Mouse (Mus musculus) megakaryocyte-erythroid progenitor cell, adult 5-6 weeks (primary cell): ENCODE results near the gene Tcp1. TPM values are rescaled to one million over a fixed set of nuclear protein-coding genes. Genes with fewer than 3 reads are reported as not detected.
"Not testable (repeated sequence)": the region's sequence is repeated elsewhere in the genome, so short reads cannot be mapped to it uniquely, and the experiment has no call there.

Source experiments
- ATAC-seq: replicated peaks from 2 replicates; pipeline ENCODE4 v1.8.0; 2016; ENCODE audit warnings: mild to moderate bottlenecking, inconsistent platforms; ENCODE audit not compliant: severe bottlenecking, poor library complexity, low FRiP score, low TSS enrichment
- total RNA-seq, 2 experiments: library from RNA; stranded (forward) in 1 of 2; stranded (reverse) in 1 of 2; fragments of 200-1000, 215-1000 nt in 1 of 2; fragments of >200 nt in 1 of 2; fragmentation: Nextera tagmentation in 1 of 2; gene quantifications; 2 replicates each; pipeline ENCODE4 v1.2.3; 2014 to 2017

Gene Tcp1
- total RNA-seq, 2 experiments from 2014 or later, result 497 to 1,112 TPM

DNA sequence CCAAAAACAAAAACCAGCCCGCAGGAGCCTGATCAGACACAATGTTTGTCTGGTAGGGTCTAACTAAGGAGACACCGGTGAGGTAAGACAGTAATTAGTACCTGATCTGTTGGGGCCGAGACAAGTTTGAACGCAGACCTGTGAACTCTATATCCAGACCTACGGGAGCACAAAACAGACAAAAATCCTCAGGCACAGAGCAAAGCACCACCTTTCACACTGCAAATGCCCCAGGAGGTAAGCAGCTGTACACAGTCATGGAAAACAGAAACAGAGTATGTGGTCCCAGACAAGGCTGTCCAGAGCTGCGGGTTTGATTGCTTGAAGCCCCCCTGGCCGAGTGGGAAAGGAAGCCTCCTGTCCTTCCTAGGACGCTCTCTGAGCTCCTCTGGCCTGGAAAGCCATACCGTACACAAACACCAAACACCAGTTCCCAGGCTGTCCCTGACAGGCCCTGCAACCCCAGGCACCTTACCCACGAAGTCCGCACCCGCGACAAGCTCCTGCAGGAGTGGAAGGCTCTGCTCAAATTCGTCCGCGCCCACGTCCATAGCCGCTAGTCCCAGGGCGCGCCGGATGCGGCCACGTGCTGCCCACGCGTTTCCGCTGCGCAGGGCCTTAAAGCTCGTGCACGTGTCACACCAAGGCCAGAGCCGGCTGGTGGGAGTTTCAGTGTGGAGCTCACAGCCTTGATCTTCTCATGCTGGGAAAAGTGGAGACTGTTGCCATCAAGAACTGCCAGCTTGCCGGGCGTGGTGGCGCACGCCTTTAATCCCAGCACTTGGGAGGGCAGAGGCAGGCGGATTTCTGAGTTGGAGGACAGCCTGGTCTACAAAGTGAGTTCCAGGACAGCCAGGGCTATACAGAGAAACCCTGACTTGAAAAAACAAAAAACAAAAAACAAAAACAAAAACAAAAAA lies 5.9 kb upstream of the Tcp1 start, which contains the start of gene Pnldc1:
Gene Pnldc1, minus strand, starts transcription at position 870 of the 920 bp plus-strand sequence.
- no peak for ATAC-seq

GRCm38 (mm10) chr17:12910391-12910790 lies 5.1 kb upstream of the Tcp1 start:
- no peak for ATAC-seq

- peak; percentile 96 for ATAC-seq
Observed at GRCm38 (mm10) chr17:12915881-12916583, 531 bp downstream of the Tcp1 start, which contains the start of gene Mrpl18. Gene Mrpl18, minus strand, starts transcription at chr17:12916345.

DNA sequence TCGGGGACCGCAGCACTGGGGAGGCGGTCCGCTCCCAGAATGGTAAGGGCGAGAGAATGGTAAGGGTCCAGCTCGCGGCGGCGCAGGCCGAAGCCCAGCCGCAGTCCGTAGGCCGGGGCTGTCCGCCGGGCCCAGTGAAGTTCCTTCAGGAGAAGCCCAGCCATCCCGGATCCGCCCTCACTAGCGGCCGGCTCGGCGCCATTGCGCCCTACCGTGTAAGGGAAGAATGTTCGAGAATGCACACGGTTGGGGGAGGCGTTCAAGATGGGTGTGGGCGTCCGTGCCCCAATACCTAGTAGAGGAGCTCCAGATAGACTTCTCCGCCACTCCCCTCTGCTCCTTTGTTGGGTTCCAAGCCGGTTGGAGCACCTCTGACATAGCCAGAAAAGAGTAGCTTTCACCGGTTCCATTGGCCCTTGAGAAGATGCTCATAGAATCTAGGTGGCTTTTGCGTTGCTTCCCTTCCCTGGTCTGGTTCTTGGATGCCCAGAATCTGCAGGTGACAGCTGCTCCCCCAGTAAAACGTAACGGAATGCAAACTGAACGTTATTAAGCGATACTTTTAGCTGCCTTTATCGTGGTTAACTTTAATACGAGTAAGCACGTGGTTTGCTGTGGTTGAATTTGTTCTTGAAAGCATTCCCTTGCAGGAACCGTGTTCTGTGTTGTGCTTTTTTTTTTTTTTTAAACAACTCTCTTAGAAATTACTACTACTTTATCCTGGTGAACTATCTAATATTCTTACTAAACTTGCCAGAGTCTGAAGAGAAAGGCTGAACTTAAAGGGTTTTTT lies 1.3 kb downstream of the Tcp1 start:
- ATAC-seq, result peak; percentile 65

DNA sequence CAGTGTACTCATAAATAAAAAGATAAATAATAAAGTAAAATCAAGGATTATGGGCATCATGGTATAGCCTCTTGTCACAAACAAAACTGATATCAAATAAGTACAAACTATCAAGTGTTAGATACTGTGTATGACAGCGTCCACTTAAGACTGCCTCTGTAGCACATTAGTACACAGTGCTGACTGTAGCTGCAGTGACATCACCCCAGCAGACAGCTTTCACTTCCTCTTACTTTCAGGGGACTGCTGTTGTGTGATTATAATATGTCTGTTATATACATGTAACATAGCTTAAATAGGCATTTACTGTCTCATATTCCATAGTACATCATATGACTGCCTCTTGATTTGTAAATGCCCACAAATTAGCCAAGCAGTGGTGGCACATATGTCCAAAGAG lies 5.6 kb downstream of the Tcp1 start:
- no peak for ATAC-seq

- ATAC-seq, result no peak
Observed at GRCm38 (mm10) chr17:12925001-12925400, 9.5 kb downstream of the Tcp1 start.

GRCm38 (mm10) chr17:12925703-12926180 lies 10.2 kb downstream of the Tcp1 start:
- no peak for ATAC-seq

DNA sequence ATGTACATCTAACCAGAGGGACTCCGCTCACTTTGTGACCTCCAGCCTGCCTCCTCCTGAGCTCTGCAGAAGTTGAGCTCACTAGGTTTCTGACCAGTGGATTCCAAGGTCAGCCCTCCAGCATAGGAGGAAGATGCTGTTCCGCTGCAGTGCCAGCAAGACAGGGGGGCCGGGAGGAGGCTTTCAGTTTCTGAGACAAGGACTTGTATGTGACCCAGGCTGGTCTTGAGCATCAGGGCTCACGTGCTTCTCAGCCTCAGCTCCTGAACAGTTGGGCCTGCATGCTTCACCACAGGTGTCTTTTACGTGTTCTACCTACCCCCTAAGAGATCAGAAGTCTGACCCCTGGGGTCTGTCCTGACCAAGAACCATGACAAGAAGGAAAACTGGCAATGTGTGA lies 16.1 kb downstream of the Tcp1 start:
- ATAC-seq, result not testable (repeated sequence)

DNA sequence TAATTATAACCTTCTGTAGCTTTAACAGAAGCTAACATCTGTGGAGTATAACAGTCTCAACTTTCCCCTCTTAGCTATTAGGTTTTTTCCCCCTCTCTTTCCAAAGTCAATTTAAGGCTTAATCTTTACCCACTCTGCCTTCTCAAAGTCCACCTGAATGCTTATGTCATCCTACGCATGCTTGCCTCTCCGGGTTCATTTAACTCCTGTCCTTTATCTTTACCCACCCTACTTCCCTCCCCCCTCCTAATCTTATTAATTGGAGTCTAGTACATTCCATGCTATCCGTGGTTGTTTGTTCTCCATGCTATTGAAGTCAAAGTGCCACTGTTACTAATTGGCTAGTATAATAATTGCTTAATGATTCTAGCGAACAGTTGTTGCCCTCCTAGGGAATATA lies 20.2 kb downstream of the Tcp1 start:
- ATAC-seq, result no peak

- no peak for ATAC-seq
Observed at GRCm38 (mm10) chr17:12937412-12937970, 22.0 kb downstream of the Tcp1 start.

GRCm38 (mm10) chr17:12938077-12938476 lies 22.6 kb downstream of the Tcp1 start:
- no peak for ATAC-seq

GRCm38 (mm10) chr17:12939377-12940148 lies 24.1 kb downstream of the Tcp1 start:
- ATAC-seq, result peak; percentile 45

DNA sequence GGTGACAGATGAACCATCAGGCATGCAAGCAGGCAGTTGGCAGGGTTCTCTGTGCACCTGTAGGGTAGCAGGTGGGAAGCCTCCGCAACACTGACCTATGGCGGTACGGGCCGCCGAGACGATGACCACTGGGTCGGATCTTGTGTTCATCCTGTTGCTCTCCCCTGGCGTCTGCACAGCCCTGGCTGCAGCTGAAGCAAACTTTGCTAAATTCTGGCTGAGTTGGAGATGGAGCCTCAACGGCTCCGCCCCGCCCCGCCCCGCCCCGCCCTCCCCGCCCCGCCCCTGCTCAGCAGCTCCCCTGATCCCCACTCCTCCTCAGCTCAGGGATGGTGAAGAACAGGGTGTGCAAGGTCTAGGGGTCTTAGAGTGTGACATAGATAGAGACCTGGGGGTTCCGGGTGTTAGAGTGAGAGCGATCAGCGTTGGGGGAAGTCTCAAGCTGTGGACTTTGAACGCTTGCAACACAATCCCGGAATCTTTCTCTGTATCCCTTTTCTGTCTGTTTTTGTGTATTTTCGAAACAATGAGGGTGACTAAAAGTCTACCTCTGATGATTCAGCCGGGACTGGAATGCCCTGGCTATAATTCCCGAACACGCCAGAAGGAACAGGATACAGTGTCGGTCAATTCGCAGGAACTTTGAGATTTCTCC lies 24.8 kb downstream of the Tcp1 start, which contains the start of gene Acat3:
Gene Acat3, minus strand, starts transcription at position 450 of the 655 bp plus-strand sequence.
- ATAC-seq, result peak; percentile 56

DNA sequence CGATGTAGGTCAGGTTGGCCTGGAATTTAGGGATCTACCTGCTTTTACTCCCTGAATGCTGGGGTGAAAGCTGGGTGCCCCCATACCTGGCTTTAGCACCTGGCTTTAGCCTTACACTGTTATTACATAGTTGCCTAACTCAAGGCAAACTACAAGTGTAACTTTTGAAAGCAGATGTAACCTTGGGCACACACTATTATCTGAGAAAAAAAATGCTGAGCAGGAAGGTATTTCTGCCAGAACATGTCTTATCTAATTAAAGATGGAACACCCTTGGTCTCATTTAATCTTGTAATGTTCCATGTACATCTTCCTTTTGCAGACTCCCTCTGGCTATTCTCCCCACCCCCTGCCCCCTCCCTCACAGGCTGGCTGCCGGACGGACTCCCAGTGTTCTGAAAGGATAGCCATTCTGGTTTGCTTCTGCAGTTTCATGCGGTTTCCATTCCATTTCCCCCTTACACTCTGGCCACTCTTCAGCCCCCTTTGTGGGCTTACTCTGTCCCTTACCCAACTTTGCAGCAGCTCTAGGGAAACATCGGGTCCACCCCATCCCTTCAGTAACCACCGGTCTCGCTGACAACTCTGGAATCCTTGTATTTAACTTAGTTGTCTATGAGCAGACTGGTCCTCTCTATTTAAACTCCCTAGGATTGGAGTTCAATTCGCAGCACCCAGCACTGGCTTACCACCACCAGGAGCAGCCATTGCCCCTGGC lies 26.2 kb downstream of the Tcp1 start:
- peak; percentile 35; the same call in 1 of the 2 replicates for ATAC-seq

GRCm38 (mm10) chr17:12942459-12943162 lies 27.1 kb downstream of the Tcp1 start:
- ATAC-seq, result no peak

GRCm38 (mm10) chr17:12949669-12950068 lies 34.2 kb downstream of the Tcp1 start:
- no peak for ATAC-seq

GRCm38 (mm10) chr17:12956664-12957063 lies 41.2 kb downstream of the Tcp1 start:
- no peak for ATAC-seq
